Mouse (Mus musculus) MEL (cell line): Measurements from ENCODE around the gene Cd8a.

Experiments used
- CTCF ChIP-seq, 3 experiments: IDR thresholded peaks in 2 of 3; conservative IDR thresholded peaks in 1 of 3; 2 replicates each; pipeline ENCODE4 v1.5.1; 2011 to 2012; ENCODE audit warnings: low read length in 3 of 3, low read depth in 2 of 3, mild to moderate bottlenecking in 2 of 3, improper control_type of control experiment in 1 of 3, inconsistent platforms in 1 of 3, mixed read lengths in 1 of 3, moderate library complexity in 1 of 3; ENCODE audit not compliant: control insufficient read depth in 1 of 3, insufficient read depth in 1 of 3, poor library complexity in 1 of 3, severe bottlenecking in 1 of 3
- EP300 ChIP-seq, 2 experiments: IDR thresholded peaks; 2 replicates each; pipeline ENCODE4 v1.6.1; 2011; ENCODE audit warnings: improper control_type of control experiment in 2 of 2, low read length in 2 of 2, low read depth in 1 of 2, mild to moderate bottlenecking in 1 of 2
- POLR2AphosphoS5 ChIP-seq: IDR thresholded peaks from 2 replicates; pipeline ENCODE4 v1.6.1; 2012; ENCODE audit warnings: low read depth, borderline replicate concordance, mild to moderate bottlenecking, inconsistent platforms, low read length, moderate library complexity, mixed read lengths
- TCF12 ChIP-seq: IDR thresholded peaks from 2 replicates; pipeline ENCODE4 v1.6.1; 2014; ENCODE audit warnings: low read depth, mild to moderate bottlenecking, inconsistent platforms, low read length, improper control_type of control experiment, moderate library complexity
- USF1 ChIP-seq: IDR thresholded peaks from 2 replicates; pipeline ENCODE4 v1.6.1; 2014; ENCODE audit warnings: low read depth, mild to moderate bottlenecking, inconsistent platforms, low read length, improper control_type of control experiment, moderate library complexity
- USF2 ChIP-seq, 2 experiments: IDR thresholded peaks; 2 replicates each; pipeline ENCODE4 v1.6.1; 2011 to 2012; ENCODE audit warnings: improper control_type of control experiment in 2 of 2, low read length in 2 of 2, borderline replicate concordance in 1 of 2, inconsistent platforms in 1 of 2, low read depth in 1 of 2, mild to moderate bottlenecking in 1 of 2; ENCODE audit not compliant: insufficient read depth in 1 of 2

DNA sequence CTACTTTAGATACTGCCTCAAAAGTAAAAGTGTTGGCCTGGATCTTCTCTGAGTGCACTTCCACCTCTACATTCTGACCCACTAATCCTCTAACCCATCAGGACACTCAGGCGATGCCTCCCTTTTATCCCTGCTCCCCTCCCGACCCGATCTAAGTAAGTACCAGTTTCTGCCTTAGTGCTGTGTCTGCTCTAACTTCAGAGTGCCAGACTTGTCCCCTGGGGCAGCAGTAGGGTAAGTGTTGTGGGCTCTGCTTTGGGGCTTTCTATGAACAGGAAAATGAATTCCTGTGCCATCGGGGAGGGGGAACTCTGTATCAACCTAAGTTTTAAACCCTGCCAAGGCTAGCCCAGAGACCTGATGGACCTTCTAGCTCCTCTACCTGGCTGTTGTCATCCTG lies 13.0 kb upstream of the Cd8a start:
- no peak for TF ChIP-seq USF2 (IDR thresholded peaks at IDR 0.05; ENCODE audit: borderline replicate concordance in 1 of 2, insufficient read depth in 1 of 2, low read depth in 1 of 2, low read length in 2 of 2)
- TF ChIP-seq USF1 = no peak
- no peak for TF ChIP-seq POLR2AphosphoS5
- no peak for TF ChIP-seq CTCF (IDR thresholded peaks at IDR 0.05 in 2 of 3, conservative IDR thresholded peaks at IDR 0.05 in 1 of 3; ENCODE audit: control insufficient read depth in 1 of 3, insufficient read depth in 1 of 3, low read depth in 2 of 3, low read length in 3 of 3, poor library complexity in 1 of 3, severe bottlenecking in 1 of 3)
- no peak for TF ChIP-seq EP300 (IDR thresholded peaks at IDR 0.05; ENCODE audit: low read depth in 1 of 2, low read length in 2 of 2)
- no peak for TF ChIP-seq TCF12
